Mouse (Mus musculus) limb, embryonic 14.5 days (tissue): ENCODE measurements around the gene Mtmr3. TPM values are rescaled to one million over a fixed set of nuclear protein-coding genes. Genes with fewer than 3 reads are reported as not detected.

ENCODE experiments used
- ATAC-seq: fragments of 200-750 bp; cut with Nextera tagmentation; 2 replicates; pipeline ENCODE4 v1.8.0; 2017; ENCODE audit warnings: low read depth, moderate number of reproducible peaks, moderate TSS enrichment; ENCODE audit not compliant: low FRiP score
- DNase-seq: peaks from one replicate; pipeline ENCODE4 v3.0.0-alpha.2; 2015; ENCODE audit warnings: low spot score
- H3K27ac ChIP-seq: fragments of 300-500 bp; sonication (generic); replicated peaks from 2 replicates; pipeline ENCODE4 v1.5.1; 2014; ENCODE audit warnings: low read depth, mild to moderate bottlenecking, low read length, moderate library complexity, mixed read lengths
- H3K27me3 ChIP-seq: fragments of 300-500 bp; sonication (generic); 2 replicates; pipeline ENCODE4 v1.6.1; 2014; ENCODE audit warnings: low read length, mixed read lengths; ENCODE audit not compliant: control insufficient read depth, insufficient read depth
- H3K36me3 ChIP-seq: fragments of 300-500 bp; sonication (generic); 2 replicates; pipeline ENCODE4 v1.6.1; 2014; ENCODE audit warnings: mild to moderate bottlenecking, low read length, moderate library complexity, mixed read lengths; ENCODE audit not compliant: control insufficient read depth, insufficient read depth
- H3K4me1 ChIP-seq: fragments of 300-500 bp; sonication (generic); 2 replicates; pipeline ENCODE4 v1.6.1; 2014; ENCODE audit warnings: antibody characterized with exemption, low read length, mixed read lengths; ENCODE audit not compliant: control insufficient read depth, insufficient read depth
- H3K4me2 ChIP-seq: fragments of 300-500 bp; sonication (generic); replicated peaks from 2 replicates; pipeline ENCODE4 v1.6.1; 2014; ENCODE audit warnings: low read depth, mild to moderate bottlenecking, low read length, moderate library complexity; ENCODE audit not compliant: severe bottlenecking
- H3K4me3 ChIP-seq: fragments of 300-500 bp; sonication (generic); replicated peaks from 2 replicates; pipeline ENCODE4 v1.5.1; 2014; ENCODE audit warnings: low read length
- H3K9ac ChIP-seq: fragments of 300-500 bp; sonication (generic); 2 replicates; pipeline ENCODE4 v1.6.1; 2014; ENCODE audit warnings: mild to moderate bottlenecking, low read depth, low read length, moderate library complexity; ENCODE audit not compliant: severe bottlenecking
- H3K9me3 ChIP-seq: fragments of 300-500 bp; sonication (generic); 2 replicates; pipeline ENCODE4 v1.6.1; 2016; ENCODE audit warnings: low read length; ENCODE audit not compliant: control insufficient read depth
- POLR2A ChIP-seq: fragments of 200-500 bp; IDR thresholded peaks from 2 replicates; pipeline ENCODE4 v1.8.0; 2012; ENCODE audit warnings: inconsistent platforms, mild to moderate bottlenecking, moderate library complexity, borderline replicate concordance; ENCODE audit not compliant: insufficient read depth, insufficient read length; ENCODE audit errors: extremely low read depth
- WGBS: fragments of 180-500 bp; shearing (Covaris S2); extraction: QIAGEN DNeasy Blood & Tissue Kit; methylation state at CpG from one replicate; pipeline ENCODE4 v1.1.7; 2014; 5-methylcytosine and 5-hydroxymethylcytosine counted together
- polyA plus RNA-seq, 2 experiments: library from polyadenylated mRNA; depleted of rRNA in 1 of 2; stranded (reverse) in 1 of 2; unstranded in 1 of 2; fragments of >200 nt; fragmentation: Nextera tagmentation in 1 of 2; extraction: Ambion mirVana in 1 of 2; gene quantifications; 2 replicates each; pipeline versions ENCODE4 v1.2.1 to v1.2.3; 2012 to 2014

Gene Mtmr3
- polyA plus RNA-seq, 2 experiments = 29.4 to 33.9 TPM

GRCm38 (mm10) chr11:4499456-4499855, 95.2 kb downstream of the Mtmr3 start:
- no peak overlapping the region for H3K9ac ChIP-seq
- no peak overlapping the region for H3K4me2 ChIP-seq
- no peak for TF ChIP-seq POLR2A
- H3K27me3 ChIP-seq = no peaks in the 10 kb centered on the region
- ATAC-seq (no peak), DNase-seq (no peak)
- H3K4me1 ChIP-seq = no peaks in the 10 kb centered on the region
- peaks cover 78% of the 10 kb centered on the region for H3K36me3 ChIP-seq
- H3K4me3 ChIP-seq = no peak overlapping the region
- H3K9me3 ChIP-seq = no peaks in the 10 kb centered on the region
- 93% methylated on average over 2 of the region's 2 CpGs for WGBS
- H3K27ac ChIP-seq = no peak overlapping the region

GRCm38 (mm10) chr11:4498774-4499173, 95.9 kb downstream of the Mtmr3 start:
- Histone ChIP-seq H3K9me3 (no peaks in the 10 kb centered on the region), H3K36me3 (peaks cover 74% of the 10 kb centered on the region), H3K4me3 (no peak overlapping the region), H3K4me2 (no peak overlapping the region), H3K27ac (no peak overlapping the region), H3K9ac (no peak overlapping the region), H3K27me3 (no peaks in the 10 kb centered on the region), H3K4me1 (no peaks in the 10 kb centered on the region)
- no peak for ATAC-seq
- WGBS = 92% methylated on average over 9 of the region's 9 CpGs
- no peak for TF ChIP-seq POLR2A
- DNase-seq = no peak

- DNase-seq (no peak), ATAC-seq (no peak)
- no peak for TF ChIP-seq POLR2A
- H3K9ac ChIP-seq = no peak overlapping the region
- peaks cover 73% of the 10 kb centered on the region for H3K36me3 ChIP-seq
- no peak overlapping the region for H3K4me2 ChIP-seq
- H3K4me1 ChIP-seq = no peaks in the 10 kb centered on the region
- H3K4me3 ChIP-seq = no peak overlapping the region
- H3K27ac ChIP-seq = no peak overlapping the region
- H3K27me3 ChIP-seq = no peaks in the 10 kb centered on the region
- no peaks in the 10 kb centered on the region for H3K9me3 ChIP-seq
- 86% methylated on average over 10 of the region's 10 CpGs for WGBS
Measured at GRCm38 (mm10) chr11:4497501-4498118, 97.1 kb downstream of the Mtmr3 start.

GRCm38 (mm10) chr11:4495021-4495540, 99.6 kb downstream of the Mtmr3 start:
- H3K9ac ChIP-seq = no peak overlapping the region
- H3K4me3 ChIP-seq = no peak overlapping the region
- no peaks in the 10 kb centered on the region for H3K9me3 ChIP-seq
- H3K4me1 ChIP-seq = no peaks in the 10 kb centered on the region
- H3K4me2 ChIP-seq = no peak overlapping the region
- no peaks in the 10 kb centered on the region for H3K27me3 ChIP-seq
- DNase-seq = no peak
- no peak overlapping the region for H3K27ac ChIP-seq
- H3K36me3 ChIP-seq = peaks cover 80% of the 10 kb centered on the region
- no peak for ATAC-seq
- no peak for TF ChIP-seq POLR2A
- WGBS = 86% methylated on average over 4 of the region's 4 CpGs

GRCm38 (mm10) chr11:4489207-4489606, 105.5 kb downstream of the Mtmr3 start:
- WGBS = 91% methylated on average over 4 of the region's 4 CpGs
- Histone ChIP-seq H3K4me3 (no peak overlapping the region), H3K4me1 (no peaks in the 10 kb centered on the region), H3K9me3 (no peaks in the 10 kb centered on the region), H3K36me3 (peaks cover 94% of the 10 kb centered on the region), H3K27me3 (no peaks in the 10 kb centered on the region), H3K27ac (no peak overlapping the region), H3K4me2 (no peak overlapping the region), H3K9ac (no peak overlapping the region)
- TF ChIP-seq POLR2A = no peak
- no peak for DNase-seq
- no peak for ATAC-seq
